Mouse (Mus musculus): ENCODE results near the gene Nphp1.

DNA sequence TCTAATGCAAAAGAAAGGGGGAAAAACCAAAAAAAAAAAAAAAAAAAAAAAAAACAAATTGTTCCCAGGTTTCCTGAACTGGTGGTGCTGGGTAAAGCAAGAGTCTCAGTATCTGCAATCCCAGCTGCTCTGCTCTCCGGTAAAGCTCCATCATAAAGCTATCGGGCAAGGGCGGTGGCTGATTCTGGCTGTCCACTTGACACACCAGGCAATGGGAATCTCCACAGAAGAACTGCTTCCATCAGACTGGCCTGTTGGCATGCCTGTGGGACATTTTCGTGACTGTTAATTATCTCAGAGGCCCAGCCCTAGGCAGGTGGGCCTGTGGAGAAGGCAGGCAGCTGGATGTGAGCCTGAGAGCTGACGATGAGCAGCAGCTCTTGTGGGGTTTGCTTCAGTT is 10.2 kb downstream of the Nphp1 start:
- no peak for TF ChIP-seq CTCF (conservative IDR thresholded peaks at IDR 0.05; ENCODE audit: insufficient read depth, insufficient read length, low read depth, low read length)
- TF ChIP-seq POLR2A (IDR thresholded peaks at IDR 0.05; ENCODE audit: low read depth, low read length) = no peak

Data from kidney, adult 2 months (tissue).